Mouse (Mus musculus) midbrain, postnatal 0 days (tissue): ENCODE measurements around the gene Vps13d. TPM values are rescaled to one million over a fixed set of nuclear protein-coding genes. Genes with fewer than 3 reads are reported as not detected.

Experiments used
- ATAC-seq: fragments of 200-750 bp; cut with Nextera tagmentation; 2 replicates; pipeline ENCODE4 v1.8.0; 2017; ENCODE audit warnings: moderate number of reproducible peaks, mild to moderate bottlenecking, moderate TSS enrichment, moderate library complexity; ENCODE audit not compliant: low FRiP score
- DNase-seq: peaks from one replicate; pipeline ENCODE4 v3.0.0-alpha.2; 2015; ENCODE audit warnings: low spot score
- H3K27ac ChIP-seq: fragments of 300-500 bp; sonication (generic); 2 replicates; pipeline ENCODE4 v1.5.1; 2014; ENCODE audit warnings: low read depth, mild to moderate bottlenecking, low read length, mixed read lengths
- H3K27me3 ChIP-seq: fragments of 300-500 bp; sonication (generic); 2 replicates; pipeline ENCODE4 v1.6.1; 2014; ENCODE audit warnings: low read length, control low read depth, mixed read lengths; ENCODE audit not compliant: insufficient read depth
- H3K36me3 ChIP-seq: fragments of 300-500 bp; sonication (generic); 2 replicates; pipeline ENCODE4 v1.6.1; 2014; ENCODE audit warnings: low read length, control low read depth, mixed read lengths; ENCODE audit not compliant: insufficient read depth
- H3K4me1 ChIP-seq: fragments of 300-500 bp; sonication (generic); 2 replicates; pipeline ENCODE4 v1.6.1; 2014; ENCODE audit warnings: mild to moderate bottlenecking, control low read depth, antibody characterized with exemption, low read length, mixed read lengths; ENCODE audit not compliant: insufficient read depth
- H3K4me2 ChIP-seq: fragments of 300-500 bp; sonication (generic); 2 replicates; pipeline ENCODE4 v1.6.1; 2014; ENCODE audit warnings: low read depth, mild to moderate bottlenecking, low read length, mixed read lengths; ENCODE audit not compliant: poor library complexity, severe bottlenecking
- H3K4me3 ChIP-seq: fragments of 300-500 bp; sonication (generic); 2 replicates; pipeline ENCODE4 v1.5.1; 2014; ENCODE audit warnings: low read depth, mild to moderate bottlenecking, low read length, moderate library complexity
- H3K9ac ChIP-seq: fragments of 300-500 bp; sonication (generic); replicated peaks from 2 replicates; pipeline ENCODE4 v1.6.1; 2014; ENCODE audit warnings: mild to moderate bottlenecking, low read length, moderate library complexity, mixed read lengths; ENCODE audit not compliant: poor library complexity, severe bottlenecking
- H3K9me3 ChIP-seq: fragments of 300-500 bp; sonication (generic); 2 replicates; pipeline ENCODE4 v1.6.1; 2016; ENCODE audit warnings: low read length, control low read depth
- CTCF ChIP-seq: IDR thresholded peaks from 2 replicates; pipeline ENCODE4 v1.5.1; 2016; ENCODE audit warnings: antibody characterized with exemption, mild to moderate bottlenecking
- WGBS: fragments of 180-500 bp; shearing (Covaris S2); extraction: QIAGEN DNeasy Blood & Tissue Kit; methylation state at CpG from one replicate; pipeline ENCODE4 v1.1.7; 2014; 5-methylcytosine and 5-hydroxymethylcytosine counted together
- polyA plus RNA-seq: library from polyadenylated mRNA; unstranded; fragments of >200 nt; fragmentation: Nextera tagmentation; extraction: Ambion mirVana; gene quantifications from 2 replicates; pipeline ENCODE4 v1.2.1, GENCODE M21; 2015
- total RNA-seq: library from RNA; depleted of rRNA; stranded (reverse); fragments of >200 nt; gene quantifications from 2 replicates; pipeline ENCODE4 v1.2.3, GENCODE M21; 2014

Vps13d gene
- total and polyA plus RNA-seq, 2 experiments from 2014 or later = 9.1 to 35.6 TPM

DNA sequence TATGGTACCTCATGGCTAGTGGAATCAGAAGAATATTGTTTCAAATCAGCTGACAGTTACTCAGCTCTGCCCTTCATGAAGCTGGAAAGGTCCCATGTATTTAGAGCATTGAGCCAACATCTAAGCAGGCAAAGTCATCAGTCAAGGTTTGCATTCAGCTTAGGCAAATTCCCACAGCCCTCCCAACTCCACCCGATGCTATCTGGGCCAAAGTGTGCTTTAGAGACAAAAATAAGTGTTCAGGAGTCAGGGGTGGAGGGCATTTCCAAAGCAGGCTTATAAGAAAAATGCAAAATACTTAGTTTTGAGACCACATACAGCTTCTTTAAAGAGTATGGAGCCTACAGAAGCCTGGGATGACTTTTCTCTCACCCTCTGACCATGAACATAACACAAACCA is 95.5 kb downstream of the Vps13d start:
- H3K4me2 ChIP-seq = no peak overlapping the region
- no peaks in the 10 kb centered on the region for H3K4me1 ChIP-seq
- H3K4me3 ChIP-seq = no peak overlapping the region
- H3K9ac ChIP-seq = no peak overlapping the region
- DNase-seq (no peak), ATAC-seq (no peak)
- WGBS = 83% methylated on average over 1 of the region's 1 CpGs
- no peak overlapping the region for H3K27ac ChIP-seq
- H3K9me3 ChIP-seq = no peaks in the 10 kb centered on the region
- TF ChIP-seq CTCF = no peak
- H3K27me3 ChIP-seq = no peaks in the 10 kb centered on the region
- H3K36me3 ChIP-seq = peaks cover 50% of the 10 kb centered on the region

DNA sequence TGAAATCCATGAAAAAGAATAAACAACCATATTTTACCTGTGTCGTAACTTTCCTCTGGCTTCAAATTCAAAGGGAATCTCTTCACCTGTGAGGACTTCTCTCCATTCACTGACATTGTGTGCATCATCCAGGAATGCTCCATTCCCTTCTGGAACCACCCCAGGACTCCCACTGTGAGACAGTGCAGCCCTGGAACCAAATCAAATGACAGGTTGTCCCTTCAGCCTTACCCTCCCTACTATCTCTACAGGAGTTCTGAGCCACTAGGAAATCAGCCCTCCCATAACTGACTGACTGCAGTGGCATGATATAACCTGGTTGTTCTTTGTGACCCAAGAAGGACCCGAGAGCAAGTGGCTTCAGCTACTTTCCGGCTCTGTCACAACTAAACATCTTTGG is 96.8 kb downstream of the Vps13d start:
- Histone ChIP-seq H3K4me1 (no peaks in the 10 kb centered on the region), H3K36me3 (peaks cover 57% of the 10 kb centered on the region), H3K27ac (no peak overlapping the region), H3K4me2 (no peak overlapping the region), H3K4me3 (no peak overlapping the region), H3K9me3 (no peaks in the 10 kb centered on the region), H3K9ac (no peak overlapping the region), H3K27me3 (no peaks in the 10 kb centered on the region)
- no peak for ATAC-seq
- WGBS = 90% methylated on average over 3 of the region's 3 CpGs
- DNase-seq = no peak
- no peak for TF ChIP-seq CTCF

DNA sequence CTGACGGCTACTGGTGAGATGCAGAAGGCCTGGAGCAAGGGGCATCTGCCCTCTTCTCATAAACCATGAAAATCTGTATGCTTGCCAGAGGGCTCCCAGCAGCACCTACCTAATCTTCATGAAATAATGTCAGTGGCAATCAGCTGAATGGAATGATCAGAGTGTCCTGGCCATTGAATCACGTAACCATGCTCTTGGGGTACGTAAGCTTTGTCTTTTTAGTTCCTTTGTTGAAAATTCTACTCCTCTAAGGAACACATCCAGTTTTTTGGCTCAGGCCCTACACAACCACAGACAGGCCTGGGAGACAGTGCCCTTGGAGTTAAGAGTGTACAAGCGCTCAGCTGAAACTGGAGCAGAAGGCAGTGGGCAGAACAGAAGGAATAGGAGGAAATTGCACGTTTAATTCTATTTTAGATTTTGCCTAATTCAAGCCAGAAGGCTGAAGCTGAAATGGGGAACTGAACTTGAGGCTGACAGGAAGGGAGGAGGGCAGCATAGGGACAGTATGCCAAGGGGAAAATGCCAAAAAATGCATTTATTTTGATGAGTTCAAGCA is 98.2 kb downstream of the Vps13d start:
- Histone ChIP-seq H3K36me3 (peaks cover 55% of the 10 kb centered on the region), H3K27ac (no peak overlapping the region), H3K9ac (no peak overlapping the region), H3K27me3 (no peaks in the 10 kb centered on the region), H3K4me1 (no peaks in the 10 kb centered on the region), H3K9me3 (no peaks in the 10 kb centered on the region), H3K4me3 (no peak overlapping the region), H3K4me2 (no peak overlapping the region)
- 62% methylated on average over 5 of the region's 5 CpGs for WGBS
- no peak for ATAC-seq
- no peak for TF ChIP-seq CTCF
- peak; percentile 24 for DNase-seq

DNA sequence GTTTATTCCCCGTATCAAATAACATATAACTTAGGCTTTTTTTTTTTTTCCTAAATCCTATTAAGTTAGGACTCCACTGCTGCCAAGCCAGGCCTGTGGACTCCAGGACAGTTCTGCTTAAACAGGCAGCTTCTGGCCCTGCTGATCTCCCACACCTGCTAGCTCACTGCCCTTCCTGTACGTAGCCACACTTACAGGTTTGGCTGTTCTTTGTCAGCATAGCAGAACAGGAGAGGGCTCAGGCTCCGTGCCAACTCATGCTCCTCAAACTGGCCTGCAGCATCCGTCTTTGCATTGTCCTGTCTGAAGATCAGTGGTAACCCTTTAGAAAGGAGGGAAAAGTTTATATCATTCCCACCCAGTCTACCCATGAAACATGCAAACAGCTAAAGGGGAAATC is 108.3 kb downstream of the Vps13d start:
- peaks cover 58% of the 10 kb centered on the region for H3K36me3 ChIP-seq
- DNase-seq = no peak

DNA sequence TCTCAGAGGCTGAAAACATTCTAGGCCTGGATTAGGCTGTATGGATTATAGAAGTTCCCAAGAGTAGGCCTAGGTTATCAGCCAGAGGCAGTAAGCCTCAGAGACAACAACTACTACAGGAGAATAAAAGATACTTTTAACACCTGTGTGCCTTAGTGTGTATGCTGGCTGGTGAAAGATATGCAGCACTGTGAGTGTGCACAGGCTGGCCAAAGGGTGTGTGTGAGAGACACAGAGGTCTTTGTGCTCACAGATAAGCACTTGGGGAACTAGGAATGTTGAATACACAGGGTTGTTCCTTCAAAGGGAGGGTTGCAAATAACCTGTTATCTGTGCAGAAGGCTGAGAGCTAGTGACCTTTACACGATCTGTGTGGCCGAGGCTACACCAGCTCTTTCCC is 115.5 kb downstream of the Vps13d start:
- no peak overlapping the region for H3K27ac ChIP-seq
- 91% methylated on average over 2 of the region's 2 CpGs for WGBS
- no peak for TF ChIP-seq CTCF
- no peaks in the 10 kb centered on the region for H3K4me1 ChIP-seq
- no peaks in the 10 kb centered on the region for H3K9me3 ChIP-seq
- no peak overlapping the region for H3K9ac ChIP-seq
- H3K36me3 ChIP-seq = peaks cover 52% of the 10 kb centered on the region
- no peaks in the 10 kb centered on the region for H3K27me3 ChIP-seq
- ATAC-seq (no peak), DNase-seq (no peak)
- no peak overlapping the region for H3K4me3 ChIP-seq
- no peak overlapping the region for H3K4me2 ChIP-seq

More for the DNA sequence above, 108.3 kb downstream of the Vps13d start:
- no peak overlapping the region for H3K9ac ChIP-seq
- H3K27me3 ChIP-seq = no peaks in the 10 kb centered on the region
- ATAC-seq = no peak
- no peaks in the 10 kb centered on the region for H3K4me1 ChIP-seq
- no peak overlapping the region for H3K27ac ChIP-seq
- no peak for TF ChIP-seq CTCF
- WGBS = 86% methylated on average over 4 of the region's 4 CpGs
- no peak overlapping the region for H3K4me3 ChIP-seq
- no peaks in the 10 kb centered on the region for H3K9me3 ChIP-seq
- H3K4me2 ChIP-seq = no peak overlapping the region

DNA sequence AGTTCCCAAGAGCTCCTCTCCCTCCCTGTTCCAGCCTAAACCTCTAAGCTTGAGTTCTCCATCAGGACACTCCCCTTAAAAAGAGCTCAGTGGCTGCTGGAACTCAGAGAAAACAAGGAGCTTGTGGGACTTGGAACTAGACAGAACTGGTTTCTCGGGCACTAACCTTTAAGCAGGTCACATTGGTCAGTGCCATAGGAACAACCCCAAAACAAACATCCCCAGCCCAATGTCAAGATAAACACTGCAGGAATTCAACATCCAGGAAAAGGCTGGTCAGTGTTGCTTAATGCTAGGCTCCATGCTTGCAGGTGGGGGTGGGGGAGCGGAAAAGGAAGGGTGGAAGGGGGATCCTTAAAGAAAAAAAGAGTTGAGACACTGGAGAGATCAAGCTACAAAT is 120.5 kb downstream of the Vps13d start:
- Histone ChIP-seq H3K27ac (no peak overlapping the region), H3K4me3 (no peak overlapping the region), H3K4me2 (no peak overlapping the region), H3K4me1 (no peaks in the 10 kb centered on the region), H3K9ac (no peak overlapping the region), H3K36me3 (peaks cover 60% of the 10 kb centered on the region), H3K9me3 (no peaks in the 10 kb centered on the region), H3K27me3 (no peaks in the 10 kb centered on the region)
- TF ChIP-seq CTCF = no peak
- DNase-seq = no peak
- WGBS = 87% methylated on average over 2 of the region's 2 CpGs
- no peak for ATAC-seq
